Mouse (Mus musculus) thymus, postnatal 25 days (tissue): ENCODE results near the gene 1700015F17Rik.

Experiments
- DNase-seq: peaks from one replicate; pipeline ENCODE4 v3.0.0; 2022

1700015F17Rik gene

GRCm38 (mm10) chr5:5479043-5479442, at the start of gene 1700015F17Rik:
TSS of gene 1700015F17Rik (minus strand) at chr5:5479143.
- DNase-seq, result no peak

DNA sequence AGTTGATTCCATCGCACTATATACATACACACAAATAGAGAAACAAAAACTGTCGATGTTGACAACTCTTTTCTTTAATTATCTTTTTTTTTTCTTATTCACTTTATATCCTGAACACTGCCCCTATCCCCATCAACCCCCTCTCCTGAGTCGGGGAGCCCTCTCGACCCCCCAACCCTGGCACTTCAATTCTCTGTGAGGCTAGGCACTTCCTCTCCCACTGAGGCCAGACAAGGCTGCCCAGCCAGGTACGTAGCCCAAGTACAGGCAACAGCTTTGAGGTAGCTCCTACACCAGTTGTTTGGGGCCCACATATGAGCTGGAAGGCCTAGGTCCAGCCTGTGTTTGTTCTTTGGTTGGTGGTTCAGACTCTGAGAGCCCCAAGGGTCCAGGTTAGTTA, 36.5 kb upstream of the 1700015F17Rik start:
- DNase-seq, result no peak

GRCm38 (mm10) chr5:5514196-5515076, 35.5 kb upstream of the 1700015F17Rik start, which contains the start of gene Cldn12:
TSS of gene Cldn12 (minus strand) at chr5:5514958.
- peak; percentile 54 for DNase-seq

DNA sequence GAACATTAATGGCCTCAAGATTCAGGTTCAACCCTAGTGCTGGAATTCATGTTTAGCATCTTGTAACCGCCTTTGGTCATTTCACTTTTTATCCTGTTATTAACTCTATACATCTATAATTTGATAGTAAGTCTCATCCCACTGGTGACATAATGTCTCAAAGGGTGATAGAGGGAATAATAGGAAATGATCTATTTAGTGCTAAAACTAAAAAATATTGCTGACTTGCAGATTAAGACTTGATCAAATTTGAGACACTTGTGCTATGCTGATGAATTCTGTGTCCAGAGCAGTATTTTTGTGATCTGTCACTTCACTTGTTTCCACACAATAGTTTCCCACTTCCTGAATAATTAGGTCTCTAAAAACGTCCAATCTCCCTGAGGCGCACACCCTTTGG, 32.5 kb upstream of the 1700015F17Rik start:
- DNase-seq, result no peak

GRCm38 (mm10) chr5:5510989-5511388, 32.0 kb upstream of the 1700015F17Rik start:
- no peak for DNase-seq

DNA sequence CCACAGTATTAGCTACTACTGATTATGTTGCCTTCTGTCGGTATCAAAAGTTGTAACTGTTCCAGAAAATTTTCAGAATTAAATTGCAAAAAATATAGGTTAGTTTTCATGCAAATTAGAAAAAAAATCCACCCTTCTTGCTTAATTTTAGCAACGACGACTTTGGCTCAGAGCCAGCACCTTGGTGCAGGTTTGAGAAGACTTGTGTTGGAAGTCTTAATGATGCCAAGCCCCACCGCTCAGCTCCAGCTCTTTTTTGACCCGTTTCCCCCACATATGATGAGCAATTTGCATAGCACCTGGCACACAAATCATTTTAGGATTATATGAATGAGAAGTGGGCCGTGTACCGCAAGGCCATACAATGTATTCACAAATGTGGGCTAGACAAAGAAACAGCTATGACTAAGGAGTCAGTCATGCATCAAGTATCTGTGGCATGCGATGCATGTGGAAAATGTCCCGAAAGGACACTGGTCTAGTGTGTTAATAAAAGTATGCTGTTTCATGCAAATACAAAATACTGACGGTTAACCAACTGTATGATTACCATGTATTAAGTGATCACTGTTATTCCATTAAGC, 31.5 kb upstream of the 1700015F17Rik start:
- no peak for DNase-seq

- no peak for DNase-seq
These were observed 29.3 kb upstream of the 1700015F17Rik start for GRCm38 (mm10) chr5:5508231-5508630.

DNA sequence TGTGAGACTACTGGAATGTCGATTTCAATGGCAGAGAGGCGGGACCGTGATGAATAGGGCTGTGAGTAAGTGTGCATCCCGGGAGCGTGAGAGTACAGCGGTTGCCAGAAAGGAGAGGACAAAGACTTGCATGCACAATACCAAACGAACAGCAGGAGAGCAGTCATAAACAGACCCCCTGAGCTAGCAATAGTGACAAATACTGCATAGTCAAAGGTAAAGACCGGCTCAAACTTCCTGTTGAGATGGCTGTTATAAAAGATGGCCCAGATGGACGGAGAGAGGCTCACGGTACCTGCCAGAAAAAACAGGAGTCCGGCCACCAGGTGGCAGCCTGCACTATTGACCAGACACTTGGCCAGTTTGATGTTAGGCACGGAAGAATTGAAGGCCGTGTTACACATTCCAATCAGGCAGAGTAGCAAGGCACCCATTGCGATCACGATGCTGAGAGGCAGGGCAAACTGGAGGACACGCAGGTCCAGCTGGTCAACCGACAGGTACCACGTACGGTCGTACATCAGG, 28.8 kb upstream of the 1700015F17Rik start:
- DNase-seq, result peak; percentile 10

DNA sequence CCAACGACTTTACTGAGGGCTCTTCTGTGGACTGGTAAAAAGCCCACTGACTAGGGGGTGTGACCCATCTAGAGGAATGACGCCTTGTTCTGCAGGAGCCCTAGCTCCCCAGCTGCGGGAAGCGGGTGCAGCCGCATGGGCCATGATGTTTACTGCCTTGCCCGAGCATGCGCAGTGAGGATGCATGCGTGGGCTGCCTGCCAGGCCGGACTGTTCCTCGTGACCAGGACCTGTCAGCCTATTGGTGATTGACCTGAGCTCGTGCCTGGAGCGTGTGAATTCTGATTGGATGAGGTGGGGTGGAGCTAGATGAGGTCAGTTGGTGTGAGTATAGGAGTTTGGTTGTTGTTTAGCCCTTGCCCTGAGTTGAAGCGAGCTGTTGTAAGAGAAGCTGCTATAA, 25.5 kb upstream of the 1700015F17Rik start:
- DNase-seq, result no peak

GRCm38 (mm10) chr5:5503381-5503780, 24.4 kb upstream of the 1700015F17Rik start:
- DNase-seq, result no peak

- no peak for DNase-seq
These were observed 22.6 kb upstream of the 1700015F17Rik start for GRCm38 (mm10) chr5:5501583-5501982.

DNA sequence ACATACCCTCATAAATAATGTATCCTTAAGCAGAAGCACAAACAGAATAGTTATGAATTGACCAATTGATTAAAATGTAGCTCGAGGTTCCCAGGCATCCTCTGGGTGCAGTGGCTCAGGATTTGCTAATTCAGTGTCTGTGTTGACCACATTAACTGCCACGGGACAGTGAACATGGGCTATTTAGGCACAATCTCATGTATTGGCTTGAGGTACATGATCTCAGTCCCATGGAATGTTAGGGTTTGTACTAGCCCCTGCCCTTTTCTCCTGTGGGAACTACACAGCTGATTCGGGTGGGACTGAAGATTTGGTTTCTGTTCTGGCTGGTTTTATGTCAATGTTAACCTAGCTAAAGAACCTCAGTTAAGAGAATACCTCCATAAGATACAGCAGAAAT, 17.4 kb upstream of the 1700015F17Rik start:
- DNase-seq, result no peak

- no peak for DNase-seq
These were observed 16.1 kb upstream of the 1700015F17Rik start for GRCm38 (mm10) chr5:5495042-5495441.

DNA sequence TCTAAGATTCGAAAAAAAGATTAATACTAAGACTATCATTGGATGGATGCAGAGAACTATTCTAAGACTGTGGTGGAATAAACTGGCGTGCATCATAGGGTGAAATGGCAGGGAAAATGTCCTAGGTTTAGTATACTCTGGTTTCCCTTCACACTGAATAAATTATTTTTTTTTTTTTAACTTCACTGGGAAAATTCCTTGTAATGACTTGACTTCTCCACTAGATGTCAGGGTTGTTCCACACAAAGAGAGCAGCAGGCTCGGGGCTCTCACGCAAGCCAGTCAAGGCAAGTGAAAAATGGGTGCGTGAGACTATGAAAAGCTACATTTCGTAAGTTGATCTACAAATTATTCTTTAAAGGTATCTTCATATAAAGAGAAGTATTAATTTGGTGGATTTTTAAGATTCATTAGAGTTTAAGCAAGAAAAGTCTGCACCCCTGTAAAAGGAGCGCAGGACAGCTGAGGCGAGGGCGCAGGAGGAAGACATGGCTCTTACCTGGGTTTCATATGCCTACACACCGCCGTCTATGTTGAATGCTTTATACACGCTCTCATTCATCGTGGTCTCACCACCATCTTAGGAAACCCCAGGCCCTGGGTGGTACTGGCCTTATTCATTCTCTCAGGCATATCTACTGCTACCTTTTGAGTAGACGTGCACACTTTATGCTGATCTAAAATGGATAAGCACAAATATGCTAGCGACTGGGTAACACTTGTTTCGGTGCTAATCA, 15.5 kb upstream of the 1700015F17Rik start:
- DNase-seq, result no peak

- DNase-seq, result no peak
These were observed 13.2 kb upstream of the 1700015F17Rik start for GRCm38 (mm10) chr5:5492163-5492562.

DNA sequence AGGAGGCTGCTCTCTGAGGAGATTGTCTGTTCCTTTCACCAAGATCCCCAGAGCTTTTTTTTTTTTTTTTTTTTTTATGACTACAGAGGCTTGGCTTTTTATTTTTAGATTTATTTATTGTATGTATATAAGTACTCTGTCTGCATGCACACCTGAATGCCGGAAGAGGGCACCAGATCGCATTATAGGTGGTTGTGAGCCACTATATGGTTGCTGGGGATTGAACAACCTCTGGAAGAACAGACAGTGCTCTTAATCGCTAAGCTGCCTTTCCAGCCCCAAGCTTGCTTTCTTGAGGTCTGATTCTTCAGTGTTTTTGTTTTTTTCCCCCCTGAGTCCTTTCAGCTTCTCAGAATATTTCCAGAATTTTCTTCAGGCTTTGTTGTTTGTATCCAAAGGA, 7.1 kb upstream of the 1700015F17Rik start:
- no peak for DNase-seq

GRCm38 (mm10) chr5:5483254-5483858, 4.4 kb upstream of the 1700015F17Rik start:
- DNase-seq, result no peak

GRCm38 (mm10) chr5:5481662-5482061, 2.7 kb upstream of the 1700015F17Rik start:
- DNase-seq, result no peak

GRCm38 (mm10) chr5:5476133-5476532, 2.8 kb downstream of the 1700015F17Rik start:
- DNase-seq, result no peak

DNA sequence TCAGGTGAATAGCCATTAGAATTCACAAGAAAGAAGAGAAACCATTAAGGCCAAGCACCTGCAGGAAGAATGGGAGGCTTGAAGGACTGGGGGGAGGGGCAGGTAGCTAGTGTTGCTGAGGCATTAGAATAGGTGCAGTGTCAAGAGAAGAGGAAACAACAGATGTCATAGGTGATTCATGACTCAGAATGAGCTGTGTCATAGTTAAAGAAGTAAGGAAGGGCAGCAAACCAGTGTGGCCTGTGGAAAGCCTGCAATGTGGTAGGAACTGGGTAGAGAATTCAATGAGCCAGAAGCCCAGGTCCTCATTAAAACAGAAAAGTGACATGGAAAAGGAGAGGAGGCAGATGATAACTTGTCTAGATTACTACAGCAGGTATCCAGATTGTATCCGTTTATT, 13.7 kb downstream of the 1700015F17Rik start:
- no peak for DNase-seq

DNA sequence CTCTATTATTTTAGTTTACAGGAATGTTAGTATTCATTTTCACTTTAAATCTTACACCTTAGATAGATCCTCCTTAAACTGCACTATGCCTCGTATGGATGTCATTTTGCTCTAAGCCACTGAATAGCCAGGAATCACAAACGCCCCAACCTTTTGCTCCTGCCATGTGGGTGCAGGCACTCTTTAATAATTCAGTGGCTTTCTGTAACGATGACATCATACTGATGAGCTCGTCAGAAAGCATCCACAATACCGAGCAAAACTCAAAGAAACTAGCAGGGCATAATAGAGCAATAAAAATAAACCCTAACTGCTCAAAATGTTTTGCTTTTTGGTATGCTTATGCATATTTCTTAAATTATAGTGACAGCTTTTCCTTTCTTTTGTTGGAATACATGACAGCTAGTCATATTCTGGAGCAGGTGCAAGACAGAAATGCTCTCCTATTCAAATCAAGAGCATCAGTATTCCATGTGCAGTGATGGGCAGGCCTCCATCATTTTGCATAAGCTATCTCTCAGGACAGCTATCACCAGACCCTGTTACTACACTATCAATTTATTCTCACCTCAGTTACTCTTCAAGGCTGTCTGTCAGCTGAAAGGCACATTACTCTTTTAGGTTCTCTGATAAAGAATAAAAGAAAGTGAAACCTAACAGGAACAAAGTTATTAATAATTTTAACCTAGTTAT, 47.1 kb downstream of the 1700015F17Rik start:
- DNase-seq, result no peak

- DNase-seq, result no peak
These were observed 55.2 kb downstream of the 1700015F17Rik start for GRCm38 (mm10) chr5:5423723-5424171.
